Mouse (Mus musculus) right cerebral cortex, postnatal 10 days (tissue): ENCODE results near the gene Ppp3ca.

Experiments used
- DNase-seq, 2 experiments: peaks; one replicate each; pipeline ENCODE4 v3.0.0; 2021; ENCODE audit warnings: low spot score in 2 of 2

Gene Ppp3ca

DNA sequence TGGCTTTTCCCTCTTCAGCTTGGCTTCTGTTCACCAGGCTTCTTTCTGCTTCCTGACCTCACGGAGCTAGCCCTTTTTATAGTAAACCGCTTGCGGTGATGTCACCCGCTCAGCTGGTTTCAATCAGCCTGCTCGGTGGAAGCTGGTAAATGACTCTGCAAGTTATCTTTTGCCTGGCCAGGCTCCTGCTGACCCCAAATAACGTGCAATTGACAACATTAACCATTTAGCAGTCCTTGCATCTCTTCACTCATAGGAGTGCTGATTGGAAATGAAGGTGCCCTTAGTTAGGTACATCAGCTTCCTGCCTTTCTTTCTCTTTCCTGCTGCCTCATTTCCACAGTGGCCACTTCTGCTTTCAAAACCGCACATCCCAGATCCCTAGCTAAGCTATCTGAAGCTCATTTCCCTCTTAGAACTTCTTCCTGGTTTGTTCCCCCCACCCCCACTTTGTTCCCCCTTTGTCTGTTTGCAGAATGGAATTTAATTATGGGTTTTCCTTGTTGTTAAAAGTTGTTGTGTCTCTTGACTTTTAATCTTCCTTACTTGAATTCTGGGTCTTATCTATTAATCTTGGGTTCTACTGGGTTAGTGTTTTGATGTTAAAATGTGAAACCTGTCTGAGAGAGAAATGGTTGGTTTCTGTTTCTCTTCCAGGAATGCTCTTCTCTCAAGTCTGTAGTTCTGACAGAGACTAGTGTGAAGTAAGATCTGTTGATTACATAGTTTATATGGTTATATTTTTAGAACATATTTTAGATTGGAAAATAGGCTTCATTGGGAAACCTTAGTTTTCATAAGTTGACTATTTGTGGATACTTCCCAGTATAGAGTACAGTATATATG, 55.6 kb downstream of the Ppp3ca start:
- DNase-seq, result peak in 1 of 2 experiments; percentile 50

DNA sequence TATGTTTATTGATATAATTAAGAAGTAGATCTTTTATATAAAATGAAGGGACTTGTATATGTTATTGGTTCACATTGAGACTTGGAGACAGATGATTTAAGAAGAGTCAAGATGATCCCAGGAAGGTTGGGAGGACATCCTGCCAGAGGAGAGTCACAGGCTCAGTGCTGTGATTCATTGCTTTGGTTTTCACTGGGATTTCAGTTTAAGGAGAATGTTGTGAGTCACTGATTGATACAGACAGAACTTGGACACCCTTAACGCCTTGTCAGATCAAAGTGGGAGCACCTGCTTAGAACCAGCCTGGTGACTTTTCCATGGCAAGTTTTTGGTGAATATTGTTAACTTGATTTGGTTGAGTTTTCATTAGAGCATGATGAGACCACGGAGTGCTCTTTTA, 58.0 kb downstream of the Ppp3ca start:
- DNase-seq, result no peak

DNA sequence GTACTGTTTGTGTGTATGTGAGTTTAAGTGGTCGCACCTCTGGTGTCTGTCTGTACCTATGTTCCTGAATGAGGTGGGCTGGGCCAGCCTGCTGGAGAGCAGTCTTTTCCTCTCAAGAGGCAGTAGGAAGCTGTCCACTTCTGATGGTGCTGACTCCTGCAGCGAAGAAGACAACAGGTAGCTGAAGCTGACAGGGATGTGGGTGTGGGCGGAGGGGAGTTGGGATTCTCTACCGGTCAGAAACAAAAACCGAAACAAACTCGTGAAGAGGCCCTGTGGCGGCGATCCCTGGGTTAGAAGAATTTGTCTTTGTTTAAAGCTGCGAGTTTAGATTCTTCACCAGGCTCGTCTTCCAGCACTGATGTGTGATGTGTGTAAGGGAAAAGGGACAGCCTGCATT, 60.1 kb downstream of the Ppp3ca start:
- DNase-seq, result no peak

DNA sequence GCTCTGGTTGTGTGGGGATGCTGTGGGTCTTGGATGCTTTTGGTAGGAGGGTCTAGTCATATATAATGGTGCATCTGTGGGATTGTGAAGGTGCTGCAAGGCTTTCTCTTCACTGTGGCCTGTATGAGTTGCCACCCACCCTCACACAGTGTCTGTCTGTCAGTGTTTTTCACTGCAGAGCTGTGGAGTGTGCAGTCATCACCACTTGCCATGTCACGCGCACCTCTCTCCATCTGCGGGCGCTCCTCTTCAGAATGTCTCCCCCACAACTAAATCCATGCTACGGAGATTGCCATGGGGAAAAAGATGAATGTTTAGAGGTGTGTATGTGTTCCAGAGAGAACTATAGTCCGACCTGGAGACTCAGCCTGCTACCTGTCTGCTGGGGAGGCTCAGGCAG, 61.7 kb downstream of the Ppp3ca start:
- no peak for DNase-seq

DNA sequence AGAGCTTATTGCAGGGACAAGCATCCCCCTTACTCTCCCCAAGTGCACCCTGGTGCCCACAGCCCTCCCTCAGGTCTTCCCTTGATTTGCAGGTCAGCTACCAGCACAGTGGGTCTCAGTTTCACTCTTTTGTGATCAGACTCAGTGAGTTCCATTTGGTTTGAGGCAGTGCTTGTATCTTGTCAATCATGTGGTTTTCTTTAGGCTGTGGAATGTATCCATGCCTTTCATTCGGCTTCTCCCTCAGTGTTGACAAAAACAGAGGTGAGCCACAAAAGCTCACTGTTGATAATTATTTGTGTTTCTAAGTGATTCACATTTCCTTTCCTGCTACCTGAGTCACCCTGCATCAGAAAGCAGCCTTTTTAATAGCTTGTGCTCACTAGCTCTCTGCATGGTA, 66.1 kb downstream of the Ppp3ca start:
- DNase-seq, result no peak

DNA sequence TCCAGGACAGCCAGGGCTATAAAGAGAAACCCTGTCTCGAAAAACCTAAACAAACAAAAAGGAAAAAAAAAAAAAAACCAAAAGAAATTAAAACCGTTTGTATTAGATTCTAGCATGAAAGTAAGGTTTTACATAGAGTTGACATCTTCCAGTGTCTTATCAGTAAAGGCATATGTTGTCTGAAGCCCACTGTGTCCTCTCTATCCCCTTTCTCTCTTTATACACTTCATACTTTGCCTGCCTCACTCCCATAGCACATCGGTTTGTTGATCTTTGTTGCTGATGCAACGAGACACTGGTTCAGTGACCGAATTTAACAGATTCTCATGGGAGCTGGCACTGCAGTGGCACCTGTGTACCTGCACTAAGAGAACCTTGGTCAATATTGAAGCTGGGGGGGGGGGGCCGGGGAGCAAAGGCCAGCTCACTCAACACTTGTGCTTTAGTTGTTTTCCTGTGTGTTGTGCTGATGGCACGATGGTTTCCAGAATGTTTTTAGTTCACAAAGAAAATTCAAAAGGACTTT, 66.9 kb downstream of the Ppp3ca start:
- no peak for DNase-seq

DNA sequence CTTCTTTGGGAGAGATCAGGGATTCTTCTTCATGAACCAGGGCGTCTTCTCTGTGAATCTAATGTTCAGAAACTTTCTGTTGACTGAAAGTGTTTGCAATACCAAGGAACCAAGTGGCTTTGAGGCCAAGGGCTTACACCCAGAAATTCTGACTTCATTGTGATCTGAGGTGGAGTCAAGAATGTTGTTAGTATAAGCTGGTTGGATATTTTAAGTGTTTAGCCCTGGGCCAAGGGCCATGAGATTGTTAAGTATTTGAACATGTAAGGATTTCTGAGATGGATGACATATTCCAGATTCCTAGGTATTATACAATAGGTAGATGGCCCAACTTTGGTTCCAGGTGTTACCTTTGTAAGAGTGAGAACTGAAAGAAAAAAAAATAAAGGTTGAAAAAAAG, 68.5 kb downstream of the Ppp3ca start:
- DNase-seq, result no peak

DNA sequence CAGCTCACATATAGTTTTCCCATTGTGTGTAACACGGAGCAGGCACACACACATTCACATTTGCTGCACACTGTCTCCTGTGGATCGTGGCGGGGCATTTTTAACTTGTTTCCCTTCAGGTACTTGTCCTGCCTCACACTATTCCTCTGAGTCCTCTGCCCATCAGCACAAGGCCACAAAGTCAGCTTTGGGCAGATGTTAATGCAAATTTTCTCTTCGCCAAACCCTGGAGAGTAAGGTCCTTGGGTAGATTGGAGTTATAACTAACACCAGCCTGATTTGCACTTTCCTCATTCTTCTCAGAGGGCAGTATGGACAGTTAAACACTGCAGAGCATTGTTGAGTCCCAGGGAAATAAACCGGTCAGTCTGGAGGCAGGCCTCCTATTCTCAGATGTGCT, 69.0 kb downstream of the Ppp3ca start:
- DNase-seq, result no peak

DNA sequence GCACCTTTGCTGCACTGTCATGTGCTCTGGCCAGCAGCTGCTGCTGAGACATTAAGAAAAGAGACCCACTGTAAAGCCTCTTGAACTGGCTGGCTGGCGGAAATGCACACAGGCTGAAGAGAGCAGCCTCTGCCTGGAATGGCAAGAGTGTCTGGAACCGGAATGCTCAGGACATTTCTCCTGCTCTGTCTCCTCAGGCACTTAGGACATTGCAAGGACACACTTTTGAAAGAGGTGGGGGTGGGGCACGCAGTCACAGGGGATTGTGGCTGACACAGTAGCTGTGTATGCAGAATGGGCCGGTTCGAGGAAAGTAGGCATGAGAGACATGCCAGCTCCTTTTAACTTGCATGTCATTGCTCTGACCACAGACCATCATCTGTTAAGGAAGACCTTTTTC, 71.7 kb downstream of the Ppp3ca start:
- DNase-seq, result no peak

DNA sequence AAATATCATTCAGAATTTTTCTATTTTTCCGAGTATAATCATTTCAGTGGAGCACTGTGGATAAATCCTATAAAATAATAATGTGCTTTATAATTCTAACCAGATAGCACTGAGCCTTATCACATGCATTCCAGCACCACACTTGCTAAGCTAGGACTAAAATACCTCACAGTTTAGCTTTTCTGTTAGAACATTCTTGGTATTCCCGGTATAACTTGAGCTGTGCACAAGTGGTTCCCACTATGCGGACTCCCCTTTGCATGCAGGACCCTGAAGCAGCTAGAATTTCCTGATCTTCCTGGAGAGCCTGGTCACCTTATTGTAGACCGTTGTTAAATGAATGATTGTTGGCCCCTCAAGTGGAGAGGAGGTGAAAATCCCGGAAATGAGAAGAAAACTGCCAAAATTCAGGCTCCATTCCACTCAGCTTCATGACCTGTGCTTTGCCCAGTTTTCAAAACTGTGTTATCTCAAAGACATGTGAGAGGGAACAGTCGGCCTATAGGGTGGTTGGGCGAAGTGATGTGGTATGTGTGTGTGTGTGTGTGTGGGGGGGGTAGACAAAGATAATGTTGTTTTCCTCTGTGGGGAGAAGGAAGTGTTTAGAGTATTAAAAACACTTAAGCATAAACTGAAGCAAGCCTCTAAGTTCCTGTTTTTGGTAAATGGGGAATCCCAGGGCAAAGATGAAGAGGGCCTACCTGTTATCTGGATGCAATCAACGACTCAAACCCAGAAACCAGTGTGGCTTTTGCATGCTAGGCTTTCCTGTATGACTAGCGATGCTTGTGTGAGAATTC, 72.5 kb downstream of the Ppp3ca start:
- no peak for DNase-seq

DNA sequence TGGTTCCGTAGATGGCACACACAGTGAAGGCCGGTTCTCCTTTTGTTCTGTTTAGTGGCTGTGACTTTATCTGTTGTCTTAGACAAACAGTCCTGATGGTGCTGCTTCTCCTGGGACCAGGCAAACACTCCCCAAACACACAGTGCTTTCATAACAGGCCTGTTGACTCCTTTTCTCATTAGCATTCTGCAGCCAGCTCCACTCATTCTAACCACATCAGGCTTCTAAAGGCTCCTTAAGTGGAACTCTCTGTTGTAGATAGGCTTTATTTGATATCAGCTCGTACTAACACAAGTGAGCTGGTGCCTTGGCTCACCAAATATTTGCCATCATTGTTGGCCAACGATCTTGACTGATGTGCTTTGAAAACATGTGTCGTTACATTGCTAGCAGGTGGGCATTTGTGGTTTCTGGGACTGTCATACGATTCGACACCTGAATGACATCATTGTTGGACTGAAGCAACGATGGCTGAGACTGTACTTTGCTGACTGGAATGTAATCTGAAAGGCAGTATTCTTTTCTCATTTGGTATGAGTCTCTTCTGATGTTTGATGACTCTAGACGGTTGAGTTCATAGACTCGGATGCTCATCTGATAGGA, 74.5 kb downstream of the Ppp3ca start:
- DNase-seq, result no peak

DNA sequence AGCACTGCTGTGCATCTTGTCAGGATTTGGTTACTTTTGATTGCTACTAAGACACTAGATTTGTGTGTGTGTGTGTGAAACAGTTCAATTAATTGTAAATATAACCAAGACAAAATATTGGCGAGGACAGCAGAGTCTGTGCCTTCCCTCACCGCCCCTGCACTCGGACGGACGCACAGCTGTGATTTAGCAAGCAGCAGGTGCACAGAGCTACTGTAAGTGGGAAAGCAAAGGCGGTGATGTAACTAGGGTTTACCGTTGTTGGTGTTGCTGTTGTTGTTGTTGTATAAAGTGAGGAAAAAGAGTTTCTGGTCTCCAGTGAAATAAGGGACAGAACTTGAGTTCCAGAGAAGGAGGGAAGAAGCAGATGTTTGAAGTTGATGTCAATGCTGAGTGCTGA, 75.5 kb downstream of the Ppp3ca start:
- DNase-seq, result no peak

DNA sequence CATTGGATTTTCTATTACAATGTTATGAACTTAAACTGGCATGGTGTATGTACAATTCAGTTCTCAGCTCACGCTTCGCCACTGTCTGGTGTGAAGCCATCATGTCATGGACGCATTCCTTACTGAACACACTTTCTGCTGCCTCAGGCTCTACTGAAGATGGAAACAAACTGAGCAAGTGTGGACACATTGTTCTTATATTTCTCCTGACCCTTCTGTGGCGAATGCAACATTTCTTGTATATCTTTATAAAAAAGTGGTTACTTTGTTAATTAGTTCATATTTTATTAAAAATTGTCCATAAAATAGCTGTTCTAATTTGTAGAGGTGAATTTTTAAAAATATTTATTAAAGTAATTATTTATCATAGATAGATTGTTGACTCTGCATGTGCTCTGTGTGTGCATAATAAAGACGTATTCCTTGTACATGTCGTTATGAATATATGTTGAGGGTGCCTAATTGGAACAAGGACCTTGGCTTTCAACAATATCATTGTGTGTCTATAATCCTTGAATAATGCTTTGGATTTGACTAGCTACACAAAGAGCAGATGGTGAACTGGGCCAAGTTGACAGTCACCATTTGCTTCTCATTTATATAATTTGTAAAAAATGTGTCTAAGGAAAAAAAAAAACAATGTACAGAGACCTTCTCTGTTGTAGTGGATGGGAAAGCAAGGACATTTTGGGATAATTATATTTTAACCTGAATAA, 79.0 kb downstream of the Ppp3ca start:
- no peak for DNase-seq

DNA sequence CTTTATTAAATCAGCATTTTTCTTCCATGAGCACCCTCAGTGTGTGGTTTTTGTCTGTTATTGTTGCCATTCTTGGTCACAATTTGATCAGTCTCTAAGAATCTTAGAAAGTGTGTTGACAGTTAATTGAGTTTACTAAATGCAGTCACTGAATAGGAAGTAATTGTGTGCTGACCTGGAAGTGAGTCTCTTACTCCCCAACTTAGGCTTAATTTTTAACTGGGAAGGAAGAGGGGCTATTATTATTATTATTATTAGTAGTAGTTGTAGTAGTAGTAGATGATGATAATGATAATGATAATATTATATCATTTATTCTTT, 79.5 kb downstream of the Ppp3ca start:
- no peak for DNase-seq

DNA sequence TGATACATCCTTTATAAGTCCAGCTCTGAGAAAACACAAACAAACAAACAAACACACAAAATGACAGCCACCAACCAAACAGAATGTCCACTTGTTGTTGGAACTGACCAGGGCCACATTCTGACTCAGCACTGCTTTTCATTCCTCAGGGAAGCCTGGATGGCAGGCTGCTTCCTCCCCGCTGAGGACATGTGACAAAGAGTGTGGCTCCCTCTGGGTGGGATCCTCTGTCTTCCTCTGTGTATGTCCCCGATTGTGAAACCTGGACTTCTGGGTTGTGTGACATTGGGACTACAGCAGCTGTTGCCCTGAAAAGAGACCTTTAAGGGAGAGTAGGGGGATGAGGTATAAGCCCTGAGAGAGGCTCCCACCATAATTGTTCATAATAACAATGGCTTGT, 80.0 kb downstream of the Ppp3ca start:
- DNase-seq, result no peak

DNA sequence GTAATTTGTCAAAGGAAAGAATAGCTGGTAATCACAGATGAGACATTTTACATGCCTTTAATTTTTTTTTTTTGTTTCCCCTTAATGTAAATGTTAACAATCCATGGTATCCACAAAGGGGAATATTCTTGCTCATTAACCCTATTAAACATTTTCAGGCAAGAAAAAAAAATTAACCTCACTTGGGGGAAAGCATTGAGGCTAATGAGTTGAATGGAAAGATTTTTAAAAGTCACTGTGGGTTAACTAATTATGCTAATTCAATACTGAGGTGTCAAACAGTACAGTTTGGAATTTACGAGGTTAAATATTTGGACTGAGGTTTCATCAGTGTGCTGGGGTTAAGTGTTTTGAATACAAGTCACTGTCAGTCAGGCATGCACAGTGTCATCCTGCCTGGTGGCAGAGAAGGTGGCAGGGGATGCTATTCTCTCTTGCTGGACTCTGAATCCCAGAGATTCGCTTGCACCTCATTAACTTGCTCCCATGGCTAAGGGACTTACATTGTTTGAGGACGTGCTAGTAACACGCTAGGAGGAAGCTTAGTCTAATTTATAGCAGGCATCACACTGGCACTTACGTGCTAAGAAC, 82.3 kb downstream of the Ppp3ca start:
- DNase-seq, result no peak

DNA sequence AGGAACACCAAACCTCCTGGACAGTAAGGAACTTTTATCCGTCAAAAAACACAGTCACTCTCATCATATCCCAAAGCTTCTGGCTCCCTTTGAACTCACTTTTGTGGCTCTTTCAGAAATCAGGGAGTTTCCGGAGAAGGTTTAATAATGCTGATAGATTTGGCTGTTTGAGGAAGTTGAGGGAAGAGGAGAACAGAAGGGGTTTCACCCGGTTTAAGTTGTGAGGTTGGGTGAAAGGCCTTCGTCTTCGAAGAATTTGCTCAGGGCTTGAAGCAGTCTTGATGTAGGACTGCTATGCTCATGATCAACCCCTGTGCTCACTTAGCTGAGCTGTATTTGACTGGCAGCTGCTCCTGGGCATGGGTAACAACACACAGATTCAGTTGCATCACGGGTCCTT, 86.2 kb downstream of the Ppp3ca start:
- DNase-seq, result no peak

DNA sequence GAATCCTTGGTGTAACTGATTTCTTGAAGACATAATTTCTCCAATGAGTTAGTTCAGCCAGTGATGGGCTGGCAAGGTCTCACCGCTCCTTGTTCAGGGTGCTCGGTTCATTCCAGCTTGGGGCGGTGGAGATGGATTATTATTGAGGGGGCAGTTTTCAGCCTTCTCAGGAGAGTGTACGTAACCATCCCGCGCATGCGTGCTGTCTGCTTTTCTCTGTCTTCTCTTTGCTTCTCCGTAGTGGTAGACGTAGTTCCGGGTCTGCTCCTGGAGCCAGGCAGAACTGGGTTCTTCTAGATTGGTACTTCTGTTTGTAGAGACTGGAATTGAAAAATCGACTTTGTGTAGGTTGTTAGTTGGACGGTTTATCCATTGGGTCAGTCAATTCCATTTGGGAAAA, 89.5 kb downstream of the Ppp3ca start:
- no peak for DNase-seq

DNA sequence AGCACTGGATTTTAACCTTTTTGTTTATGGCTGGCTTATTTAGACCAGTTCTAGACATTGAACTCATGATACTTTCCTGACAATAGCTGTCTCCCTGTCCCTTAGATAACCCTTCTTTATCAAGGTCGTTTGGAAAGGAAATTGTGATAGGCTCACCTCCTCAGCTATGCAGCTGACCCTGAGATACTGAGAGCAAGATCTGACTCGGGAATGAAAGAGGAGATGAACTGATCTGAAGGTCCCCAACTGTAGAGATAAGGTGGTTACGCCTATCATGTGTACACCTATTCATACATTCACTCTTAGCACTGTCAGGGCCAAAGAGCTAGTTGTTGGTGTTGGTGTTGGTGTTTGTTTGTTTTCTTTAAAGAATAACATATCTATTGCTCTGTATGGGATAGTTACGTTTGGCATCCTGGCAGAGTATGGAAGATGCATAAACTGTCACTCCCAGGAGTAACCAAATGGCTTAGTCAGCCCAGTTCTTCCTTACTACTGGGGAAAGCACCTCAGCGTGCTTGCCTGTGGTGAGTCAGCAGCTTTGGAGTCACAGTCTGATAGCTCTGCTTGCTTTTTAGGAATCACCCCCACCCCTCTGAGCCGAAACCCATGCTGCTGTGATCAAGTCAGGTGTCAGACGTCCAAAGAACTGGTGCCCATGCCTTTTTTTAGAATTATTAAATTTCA, 91.5 kb downstream of the Ppp3ca start:
- no peak for DNase-seq

DNA sequence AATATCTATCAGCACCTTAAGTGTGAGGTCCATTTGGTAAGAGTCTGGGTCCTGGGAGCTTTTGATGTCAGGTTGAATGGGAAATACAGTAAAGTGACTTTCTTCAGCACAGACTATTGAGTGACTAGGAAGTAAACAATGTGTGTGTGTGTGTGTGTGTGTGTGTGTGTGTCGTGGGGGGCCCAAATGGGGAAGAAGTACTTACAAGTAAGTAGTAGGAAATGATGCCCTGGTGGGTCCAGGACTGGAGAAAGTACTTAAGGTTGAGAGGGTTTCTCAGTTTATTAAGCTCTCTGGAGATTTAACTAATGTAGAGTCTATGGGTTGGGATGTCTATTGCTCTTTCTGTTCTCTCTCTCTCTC, 92.0 kb downstream of the Ppp3ca start:
- DNase-seq, result no peak

DNA sequence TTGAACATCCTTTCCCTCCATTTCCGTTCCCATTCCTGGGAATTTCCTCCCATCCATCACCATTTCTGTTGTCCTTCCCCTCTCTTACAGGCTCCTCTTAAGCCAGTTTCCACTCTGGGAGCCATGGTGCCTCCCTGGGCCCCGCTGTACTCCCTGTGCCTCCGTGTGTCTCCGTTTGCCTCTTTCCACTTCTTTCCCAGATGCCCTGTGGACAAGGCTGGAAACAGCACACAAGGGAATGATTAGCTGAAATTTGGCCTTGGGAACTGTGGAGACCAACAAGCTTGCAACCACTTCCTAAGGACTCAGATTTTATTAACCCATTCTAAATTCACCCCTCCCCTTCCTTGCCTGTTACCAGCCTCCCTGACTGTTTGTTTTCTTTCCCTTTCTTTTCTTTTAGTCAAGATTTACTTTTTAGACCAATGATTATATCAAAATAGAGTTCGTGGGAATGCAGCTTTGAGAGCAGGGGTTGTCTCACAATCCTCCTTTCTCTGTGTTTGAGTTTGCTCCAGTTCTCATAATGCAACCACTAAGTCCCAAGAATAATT, 93.9 kb downstream of the Ppp3ca start:
- DNase-seq, result no peak
